Mouse (Mus musculus) gastrocnemius, postnatal 14 days (tissue): ENCODE data around the gene Sptb. TPM values are rescaled to one million over a fixed set of nuclear protein-coding genes. Genes with fewer than 3 reads are reported as not detected.

ENCODE experiments used
- DNase-seq: peaks from one replicate; pipeline ENCODE4 v3.0.0; 2021; ENCODE audit warnings: mixed read lengths
- intact Hi-C: fragments of 180-260 bp; cut with DNase I; formaldehyde crosslinking; loops from one replicate; pipeline ENCODE4 v1.15.1; 2025; ENCODE audit warnings: low total_unique reads
- microRNA-seq, 2 experiments: library from miRNA; unstranded; fragments of <30 nt; microRNA quantifications; one replicate each; pipeline ENCODE4 v1.2.0; 2021
- total RNA-seq, 2 experiments: library from RNA; stranded (reverse); gene quantifications; 2 replicates each; pipeline ENCODE4 v1.2.3; 2021

Gene Sptb
- total RNA-seq, 2 experiments from 2014 or later, result 88.9 to 93.1 TPM

- intact Hi-C loops, result no loop called here
- DNase-seq, result peak; percentile 83
Measured at GRCm38 (mm10) chr12:76533377-76534222, 176.7 kb downstream of the Sptb start.

GRCm38 (mm10) chr12:76532926-76533376 is 177.4 kb downstream of the Sptb start:
- intact Hi-C loops, result no loop called here
- DNase-seq, result no peak

- intact Hi-C loops, result no loop called here
- no peak for DNase-seq
Measured at GRCm38 (mm10) chr12:76531986-76532925, 178.1 kb downstream of the Sptb start.

- no peak for DNase-seq
- intact Hi-C loops, result no loop called here
Measured at GRCm38 (mm10) chr12:76530580-76531139, 179.7 kb downstream of the Sptb start, which contains the start of gene Plekhg3. Plekhg3 (plus strand) TSS chr12:76530891.

Small RNA genes lying within 50 kb of the gene (microRNA-seq; reads per million reads assigned to microRNA genes)
- gene Mir5135, result 0 to 0.50 reads per million in 2 experiments

Other genes starting within 250 kb of the Sptb start
- gene Plekhg3, start 179.7 kb downstream of the Sptb start, total RNA-seq, result 10 to 100 TPM; 10.3 to 11.7 TPM
- 10 to 100 TPM; 58.5 to 63.0 TPM for gene Churc1, start 55.0 kb upstream of the Sptb start, total RNA-seq
- gene Fntb, start 55.0 kb upstream of the Sptb start, total RNA-seq, result 10 to 100 TPM; 16.1 to 20.0 TPM
- not detected for gene Gpx2, start 85.0 kb upstream of the Sptb start, total RNA-seq
- gene Rab15, start 112.4 kb upstream of the Sptb start, total RNA-seq, result 10 to 100 TPM in 1 of 2 experiments, 1 to 10 TPM in 1; 6.9 to 10.4 TPM